Mouse (Mus musculus) forebrain, embryonic 13.5 days (tissue): ENCODE measurements at regions not wholly inside any gene's neighbourhood (a gene's known extent, or its start where the extent isn't known, plus 50 kb on each side); places are given as distances from the start of the nearest gene placed in this dataset.
A peak's percentile ranks its signal among the peaks of the same experiment; 100 is the strongest.

Experiments used
- ATAC-seq: fragments of 200-750 bp; cut with Nextera tagmentation; 2 replicates; pipeline ENCODE4 v1.8.0; 2017
- H3K27ac ChIP-seq: fragments of 300-500 bp; sonication (generic); 2 replicates; pipeline ENCODE4 v1.5.1; 2015; ENCODE audit warnings: inconsistent platforms, mild to moderate bottlenecking, moderate library complexity
- H3K27me3 ChIP-seq: fragments of 300-500 bp; sonication (generic); 2 replicates; pipeline ENCODE4 v1.6.1; 2015; ENCODE audit warnings: mild to moderate bottlenecking, inconsistent platforms
- H3K36me3 ChIP-seq: fragments of 300-500 bp; sonication (generic); 2 replicates; pipeline ENCODE4 v1.6.1; 2015; ENCODE audit warnings: mild to moderate bottlenecking, inconsistent platforms; ENCODE audit not compliant: poor library complexity, severe bottlenecking
- H3K4me1 ChIP-seq: fragments of 300-500 bp; sonication (generic); 2 replicates; pipeline ENCODE4 v1.6.1; 2015; ENCODE audit warnings: inconsistent platforms
- H3K4me2 ChIP-seq: fragments of 300-500 bp; sonication (generic); 2 replicates; pipeline ENCODE4 v1.6.1; 2015; ENCODE audit warnings: inconsistent platforms, mild to moderate bottlenecking, moderate library complexity
- H3K4me3 ChIP-seq: fragments of 300-500 bp; sonication (generic); 2 replicates; pipeline ENCODE4 v1.5.1; 2015; ENCODE audit warnings: mild to moderate bottlenecking, inconsistent platforms
- H3K9ac ChIP-seq: fragments of 300-500 bp; sonication (generic); 2 replicates; pipeline ENCODE4 v1.6.1; 2015; ENCODE audit warnings: mild to moderate bottlenecking, inconsistent platforms
- H3K9me3 ChIP-seq: fragments of 300-500 bp; sonication (generic); replicated peaks from 2 replicates; pipeline ENCODE4 v1.6.1; 2016; ENCODE audit warnings: inconsistent platforms
- WGBS: fragments of 180-500 bp; shearing (Covaris S2); methylation state at CpG from one replicate; pipeline ENCODE4 v1.1.7; 2015; 5-methylcytosine and 5-hydroxymethylcytosine counted together

DNA sequence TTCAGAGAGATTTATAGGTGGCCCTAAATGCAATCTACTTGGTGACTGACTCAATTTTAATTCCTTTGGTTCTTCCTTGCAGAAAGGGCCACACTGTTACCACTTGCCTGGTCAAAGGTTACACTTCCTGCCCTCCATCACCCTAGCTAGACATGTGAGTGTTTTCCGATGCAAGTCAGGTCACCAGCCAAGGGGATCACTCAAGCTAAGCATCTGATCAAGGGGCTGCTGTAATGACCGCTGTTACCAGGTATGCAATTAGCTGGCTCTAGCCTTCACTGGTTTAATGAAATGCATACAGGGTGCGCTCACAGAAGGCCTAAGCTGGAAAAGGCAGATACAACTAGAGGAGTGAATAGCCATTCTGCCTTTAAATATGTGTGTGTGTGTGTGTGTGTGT lies 105.1 kb downstream of the Mtx2 start:
- 66% methylated on average over 3 of the region's 3 CpGs for WGBS
- Histone ChIP-seq H3K4me2 (no peak overlapping the region), H3K36me3 (no peaks in the 10 kb centered on the region), H3K9me3 (no peaks in the 10 kb centered on the region), H3K27ac (no peak overlapping the region), H3K4me3 (no peak overlapping the region), H3K9ac (no peak overlapping the region), H3K27me3 (no peaks in the 10 kb centered on the region), H3K4me1 (no peaks in the 10 kb centered on the region)
- ATAC-seq: no peak

DNA sequence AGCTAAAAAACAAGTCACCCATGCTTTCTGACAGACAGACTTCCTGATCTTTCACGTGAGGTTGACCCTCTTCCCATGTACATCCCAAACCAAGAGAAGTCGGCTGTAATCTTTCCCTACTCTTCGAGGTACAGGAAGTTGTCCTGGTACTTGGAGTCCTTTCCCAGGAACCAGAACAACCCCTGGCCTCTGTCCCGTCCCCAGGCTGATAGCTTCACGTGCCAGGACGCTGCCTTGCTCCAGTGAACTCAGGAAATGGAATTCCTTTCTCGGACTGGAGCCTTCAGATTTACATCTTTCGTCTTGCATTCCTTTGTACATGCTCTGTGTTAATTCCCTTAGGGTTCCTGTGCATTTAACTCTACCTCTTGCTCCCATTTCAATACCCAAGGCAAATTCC lies 107.6 kb downstream of the Mtx2 start:
- WGBS: 51% methylated on average over 8 of the region's 8 CpGs
- Histone ChIP-seq H3K4me1 (no peaks in the 10 kb centered on the region), H3K4me3 (no peak overlapping the region), H3K27me3 (no peaks in the 10 kb centered on the region), H3K9me3 (no peaks in the 10 kb centered on the region), H3K9ac (no peak overlapping the region), H3K27ac (no peak overlapping the region), H3K4me2 (no peak overlapping the region), H3K36me3 (no peaks in the 10 kb centered on the region)
- ATAC-seq: no peak

DNA sequence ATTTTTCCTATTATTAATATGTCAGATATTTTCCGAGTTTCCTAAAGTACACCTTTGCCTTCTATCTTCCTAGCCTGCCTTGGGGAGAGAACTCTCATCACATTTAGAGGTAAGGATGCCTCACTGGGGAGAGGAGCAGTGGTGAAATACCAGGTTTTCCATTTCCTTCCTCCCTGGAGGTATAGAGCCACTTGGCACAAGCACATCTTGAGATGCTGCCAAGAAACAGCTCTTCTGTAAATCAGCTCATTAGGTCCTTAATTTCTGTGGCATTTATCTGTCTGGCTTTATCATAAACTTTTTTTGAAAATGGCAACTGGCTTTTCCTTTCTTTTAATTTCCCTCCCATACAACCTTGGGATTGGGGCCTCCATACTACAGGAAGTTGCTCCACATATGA lies 108.2 kb downstream of the Mtx2 start:
- no peak overlapping the region for H3K4me2 ChIP-seq
- H3K27ac ChIP-seq: no peak overlapping the region
- H3K9ac ChIP-seq: no peak overlapping the region
- ATAC-seq: no peak
- no peaks in the 10 kb centered on the region for H3K27me3 ChIP-seq
- no peak overlapping the region for H3K4me3 ChIP-seq
- H3K9me3 ChIP-seq: no peaks in the 10 kb centered on the region
- WGBS: 90% methylated on average over 1 of the region's 1 CpGs
- H3K36me3 ChIP-seq: no peaks in the 10 kb centered on the region
- no peaks in the 10 kb centered on the region for H3K4me1 ChIP-seq

DNA sequence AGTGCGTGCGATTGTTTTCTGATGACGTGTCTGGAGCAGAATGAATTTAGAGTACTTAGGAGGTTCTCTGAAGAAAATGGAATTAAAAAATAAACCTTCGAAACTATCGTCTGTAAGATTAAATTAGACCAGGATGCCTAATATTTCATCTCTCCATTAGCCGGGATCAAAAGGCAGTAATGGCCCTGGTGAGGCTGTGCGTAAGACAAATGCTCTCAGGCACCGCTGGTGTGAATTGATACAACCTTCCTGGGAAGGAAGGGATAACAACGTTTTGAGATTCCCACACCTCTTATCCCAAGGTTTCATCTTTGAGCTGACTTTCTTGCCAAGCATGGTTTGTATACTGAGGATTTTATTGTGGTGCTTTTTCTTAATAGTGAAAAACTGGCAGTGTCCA lies 113.1 kb downstream of the Mtx2 start:
- Histone ChIP-seq H3K9me3 (no peaks in the 10 kb centered on the region), H3K27ac (no peak overlapping the region), H3K4me1 (no peaks in the 10 kb centered on the region), H3K36me3 (no peaks in the 10 kb centered on the region), H3K4me3 (no peak overlapping the region), H3K4me2 (no peak overlapping the region), H3K27me3 (no peaks in the 10 kb centered on the region), H3K9ac (no peak overlapping the region)
- 72% methylated on average over 9 of the region's 9 CpGs for WGBS
- ATAC-seq: no peak

DNA sequence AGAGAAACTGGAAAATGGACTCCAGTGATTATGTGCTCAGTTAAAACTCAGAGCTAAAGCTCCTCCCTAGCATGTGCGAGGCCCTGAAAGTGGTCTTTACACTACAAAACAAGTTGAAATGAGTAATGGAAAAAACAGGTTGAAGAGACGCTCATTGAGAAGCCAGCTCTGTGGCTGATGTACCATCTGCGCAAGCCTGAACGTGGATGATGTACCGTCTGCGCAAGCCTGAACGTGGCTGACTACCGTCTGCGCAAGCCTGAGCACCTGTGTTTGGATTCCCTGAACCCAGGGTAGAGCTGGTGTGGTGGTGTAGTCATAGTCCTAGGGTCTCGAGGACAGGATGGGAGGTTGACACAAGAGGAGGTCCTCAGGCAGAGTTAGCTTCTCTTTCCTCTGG lies 116.4 kb downstream of the Mtx2 start:
- H3K27me3 ChIP-seq: no peaks in the 10 kb centered on the region
- no peak overlapping the region for H3K4me2 ChIP-seq
- H3K4me3 ChIP-seq: no peak overlapping the region
- H3K27ac ChIP-seq: no peak overlapping the region
- no peaks in the 10 kb centered on the region for H3K9me3 ChIP-seq
- no peaks in the 10 kb centered on the region for H3K4me1 ChIP-seq
- H3K9ac ChIP-seq: no peak overlapping the region
- 94% methylated on average over 10 of the region's 10 CpGs for WGBS
- H3K36me3 ChIP-seq: no peaks in the 10 kb centered on the region
- no peak for ATAC-seq

DNA sequence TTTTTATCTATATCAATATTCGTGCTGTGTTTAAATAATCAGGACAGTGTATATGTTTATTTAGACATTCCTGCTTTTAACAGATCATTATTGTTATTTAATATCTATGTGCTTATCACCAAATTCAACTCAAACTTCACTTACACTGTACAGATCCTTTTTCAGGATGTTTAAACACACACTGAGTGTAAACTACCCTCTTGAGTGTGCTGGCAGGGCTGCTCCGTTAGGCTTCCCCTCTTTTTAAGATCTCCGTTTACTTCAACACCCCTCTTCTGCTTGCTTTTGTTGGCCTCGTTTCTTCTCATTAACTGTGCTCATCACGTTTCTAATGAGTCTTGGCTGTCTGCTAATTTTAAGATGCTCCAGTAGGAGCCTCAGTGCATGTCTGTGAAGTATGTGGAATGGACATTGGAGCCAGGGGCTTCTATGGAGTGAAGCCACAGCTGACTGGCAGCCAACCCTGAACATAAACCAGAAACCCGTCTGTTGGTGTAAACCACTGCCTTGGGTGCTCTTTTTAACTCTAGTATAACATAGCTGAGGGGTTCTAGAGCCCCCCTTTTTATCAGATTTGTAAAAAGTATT lies 117.1 kb downstream of the Mtx2 start:
- H3K9ac ChIP-seq: no peak overlapping the region
- 0 out of 2 replicates have a peak, but pooled peaks cover 2% of the 10 kb centered on the region for H3K27me3 ChIP-seq
- no peaks in the 10 kb centered on the region for H3K4me1 ChIP-seq
- 0 out of 2 replicates have a peak, but pooled peaks have one; percentile 19 for ATAC-seq
- H3K9me3 ChIP-seq: no peaks in the 10 kb centered on the region
- H3K36me3 ChIP-seq: no peaks in the 10 kb centered on the region
- H3K4me2 ChIP-seq: no peak overlapping the region
- no peak overlapping the region for H3K4me3 ChIP-seq
- H3K27ac ChIP-seq: no peak overlapping the region
- 46% methylated on average over 6 of the region's 6 CpGs for WGBS

DNA sequence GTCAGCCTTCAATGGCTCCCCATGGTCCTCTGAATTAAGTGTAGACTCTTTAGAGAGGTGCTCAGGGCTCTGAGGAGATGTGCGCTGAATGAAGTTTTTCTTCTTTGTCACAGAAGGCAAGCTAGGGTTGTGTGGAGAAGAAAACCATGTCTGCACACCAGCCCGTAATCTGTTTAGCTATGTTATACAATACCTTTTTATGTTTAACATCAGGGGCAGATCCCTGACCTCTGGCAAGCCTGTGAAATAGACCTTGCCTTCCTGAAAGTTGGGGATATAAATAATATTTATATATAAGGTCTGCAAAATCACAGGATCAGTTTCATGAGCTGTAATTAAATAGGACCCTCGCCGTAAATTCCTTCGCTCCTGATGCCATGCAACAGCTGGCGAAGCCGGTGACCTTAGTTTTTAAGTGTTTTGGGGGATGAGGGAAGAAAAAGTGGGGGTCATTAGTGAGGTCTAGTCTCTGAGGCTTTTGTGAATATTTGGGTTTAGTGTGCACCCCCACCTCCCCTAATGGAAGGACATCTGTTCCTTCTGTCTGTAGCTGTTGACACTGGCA lies 119.7 kb downstream of the Mtx2 start:
- no peaks in the 10 kb centered on the region for H3K36me3 ChIP-seq
- 0 out of 2 replicates have a peak, but pooled peaks cover 5% of the 10 kb centered on the region for H3K27me3 ChIP-seq
- ATAC-seq: no peak
- H3K9me3 ChIP-seq: no peaks in the 10 kb centered on the region
- H3K4me2 ChIP-seq: no peak overlapping the region
- no peaks in the 10 kb centered on the region for H3K4me1 ChIP-seq
- no peak overlapping the region for H3K27ac ChIP-seq
- 86% methylated on average over 7 of the region's 7 CpGs for WGBS
- no peak overlapping the region for H3K4me3 ChIP-seq
- H3K9ac ChIP-seq: no peak overlapping the region

DNA sequence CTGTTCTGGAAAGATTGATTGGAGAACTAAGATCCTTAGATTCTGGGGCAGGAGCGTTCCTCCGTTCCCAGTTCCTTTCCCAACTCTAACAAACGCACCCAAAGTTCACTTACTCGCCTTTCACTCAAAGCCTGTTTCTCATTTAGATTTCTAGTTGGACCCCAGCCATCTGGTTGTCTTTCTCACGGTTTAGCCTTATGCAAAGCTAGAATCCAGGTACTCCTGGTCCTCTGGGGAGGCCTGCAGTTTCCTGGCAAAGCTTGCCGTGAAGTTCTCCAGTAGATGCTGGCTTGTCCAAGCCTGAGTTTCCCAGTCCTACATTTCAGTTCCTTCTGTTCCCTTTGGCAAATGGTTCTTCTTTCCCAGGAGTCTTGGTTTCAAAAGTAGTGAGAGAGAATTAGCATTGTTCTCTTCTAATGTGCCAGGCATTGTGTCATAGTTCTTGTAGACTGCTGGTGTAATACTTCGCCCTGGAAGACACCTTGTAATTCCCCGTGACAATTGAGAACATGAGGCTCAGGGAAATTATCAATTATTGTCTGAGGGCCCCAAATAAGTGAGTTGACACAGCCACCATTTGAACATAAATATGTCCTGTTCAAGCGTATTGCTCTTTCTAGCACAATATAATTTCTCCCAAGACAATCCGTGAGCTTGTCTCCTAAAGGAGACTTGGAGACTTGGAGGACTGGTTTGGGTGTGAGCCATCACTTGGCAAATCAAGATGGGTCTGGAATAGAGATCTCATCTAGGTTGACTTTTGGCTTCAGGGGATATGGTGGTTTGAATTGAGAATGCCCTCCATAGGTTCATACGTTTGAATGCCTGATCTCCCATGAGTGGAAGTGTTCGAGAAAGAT lies 126.0 kb downstream of the Mtx2 start:
- Histone ChIP-seq H3K4me1 (no peaks in the 10 kb centered on the region), H3K27me3 (0 out of 2 replicates have a peak, but pooled peaks cover 5% of the 10 kb centered on the region), H3K4me2 (no peak overlapping the region), H3K9me3 (no peaks in the 10 kb centered on the region), H3K36me3 (no peaks in the 10 kb centered on the region), H3K9ac (no peak overlapping the region), H3K4me3 (no peak overlapping the region), H3K27ac (no peak overlapping the region)
- no peak for ATAC-seq
- 86% methylated on average over 12 of the region's 12 CpGs for WGBS

DNA sequence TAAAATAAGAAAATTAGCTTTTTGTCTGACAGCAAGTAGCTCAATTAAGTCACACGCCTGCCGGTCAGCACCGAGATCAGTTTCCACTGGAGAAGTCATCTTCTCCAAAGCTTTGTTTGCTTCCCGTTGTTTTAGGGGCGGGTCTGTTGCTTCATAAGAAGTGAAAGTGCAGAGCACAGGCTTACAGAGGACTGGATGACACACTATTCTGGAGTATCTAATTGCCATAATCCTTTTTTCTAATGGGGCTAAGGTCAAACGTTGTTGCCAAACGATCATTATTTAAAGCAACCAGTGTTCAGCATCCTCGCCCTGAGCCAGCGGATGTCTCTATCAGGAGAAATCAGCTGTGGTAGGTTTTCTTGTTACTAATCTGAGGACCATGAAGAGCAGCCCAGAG lies 128.5 kb downstream of the Mtx2 start:
- no peak for ATAC-seq

DNA sequence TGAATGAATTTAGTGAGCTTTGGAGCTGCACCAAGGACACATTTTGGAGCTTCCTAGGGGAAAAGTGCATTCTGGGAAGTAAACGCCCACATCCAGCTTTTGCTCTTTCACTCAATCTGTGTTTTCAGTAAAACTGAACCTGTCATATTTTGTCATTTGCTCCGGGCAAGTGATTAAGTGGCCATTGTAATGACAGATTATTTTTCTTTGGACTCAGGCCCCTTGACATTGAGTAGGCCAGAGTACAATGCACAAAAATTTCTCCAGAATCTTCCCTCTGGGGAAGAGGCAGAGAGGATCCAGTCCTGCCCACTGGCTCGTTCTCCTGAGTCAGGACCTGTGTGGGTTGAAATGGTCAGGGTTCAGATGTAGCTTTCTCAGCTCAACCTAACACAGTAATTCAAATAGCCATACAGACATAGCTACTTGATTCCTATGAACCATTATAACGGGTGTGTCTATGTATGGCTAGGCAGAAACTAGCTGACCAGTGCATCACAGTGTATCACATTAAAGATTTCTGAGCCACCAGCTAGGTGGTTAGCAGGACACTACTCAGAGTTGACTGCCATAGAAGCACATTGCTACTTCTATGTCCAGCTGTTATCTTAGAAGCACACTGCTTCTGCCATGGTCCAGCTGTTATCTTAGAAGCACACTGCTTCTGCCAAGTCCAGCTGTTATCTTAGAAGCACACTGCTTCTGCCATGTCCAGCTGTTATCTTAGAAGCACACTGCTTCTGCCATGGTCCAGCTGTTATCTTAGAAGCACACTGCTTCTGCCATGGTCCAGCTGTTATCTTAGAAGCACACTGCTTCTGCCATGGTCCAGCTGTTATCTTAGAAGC lies 129.9 kb downstream of the Mtx2 start:
- Histone ChIP-seq H3K4me2 (no peak overlapping the region), H3K4me3 (no peak overlapping the region), H3K36me3 (no peaks in the 10 kb centered on the region), H3K27me3 (no peaks in the 10 kb centered on the region), H3K4me1 (no peaks in the 10 kb centered on the region), H3K9ac (no peak overlapping the region), H3K27ac (no peak overlapping the region), H3K9me3 (no peaks in the 10 kb centered on the region)
- WGBS: 85% methylated on average over 4 of the region's 4 CpGs
- no peak for ATAC-seq

More for the DNA sequence above, 128.5 kb downstream of the Mtx2 start:
- Histone ChIP-seq H3K9me3 (no peaks in the 10 kb centered on the region), H3K4me3 (no peak overlapping the region), H3K4me2 (no peak overlapping the region), H3K27ac (no peak overlapping the region), H3K36me3 (no peaks in the 10 kb centered on the region), H3K27me3 (no peaks in the 10 kb centered on the region), H3K4me1 (no peaks in the 10 kb centered on the region), H3K9ac (no peak overlapping the region)
- 63% methylated on average over 9 of the region's 9 CpGs for WGBS

DNA sequence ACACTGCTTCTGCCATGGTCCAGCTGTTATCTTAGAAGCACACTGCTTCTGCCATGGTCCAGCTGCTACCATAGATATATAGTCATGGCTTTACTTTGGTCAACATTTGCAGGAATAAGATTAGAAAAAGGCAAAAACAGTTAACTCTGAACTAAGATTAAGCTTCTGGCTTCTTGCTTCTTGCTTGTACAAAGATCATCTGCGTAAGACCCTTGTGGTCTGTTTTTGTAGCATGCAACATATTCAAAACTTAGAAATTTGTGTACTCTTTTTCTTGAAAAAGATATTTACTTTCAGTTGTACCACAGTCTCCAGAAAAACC lies 130.5 kb downstream of the Mtx2 start:
- Histone ChIP-seq H3K27ac (no peak overlapping the region), H3K4me1 (no peaks in the 10 kb centered on the region), H3K27me3 (no peaks in the 10 kb centered on the region), H3K4me2 (no peak overlapping the region), H3K9me3 (no peaks in the 10 kb centered on the region), H3K4me3 (no peak overlapping the region), H3K36me3 (no peaks in the 10 kb centered on the region), H3K9ac (no peak overlapping the region)
- ATAC-seq: no peak
- WGBS: 94% methylated on average over 1 of the region's 1 CpGs

DNA sequence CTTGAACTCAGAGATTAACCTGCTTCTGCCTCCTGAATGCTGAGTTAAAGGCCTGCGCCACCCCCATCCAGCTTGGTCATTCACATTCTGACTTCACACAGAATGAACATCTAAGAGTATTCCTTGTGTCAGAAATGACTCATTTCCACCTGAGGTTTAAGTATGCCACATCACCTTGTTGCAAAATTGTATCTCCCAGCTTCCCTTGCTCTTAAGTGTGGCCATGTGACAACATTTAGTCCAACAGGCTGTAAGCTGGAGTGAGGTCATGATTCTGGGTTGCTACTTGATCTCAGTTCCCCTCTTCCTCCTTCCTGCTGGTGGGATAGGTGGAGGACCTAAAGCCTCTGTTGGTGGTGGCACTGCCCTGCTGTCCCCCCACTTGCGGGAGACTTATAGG lies 131.0 kb downstream of the Mtx2 start:
- Histone ChIP-seq H3K4me1 (no peaks in the 10 kb centered on the region), H3K9me3 (no peaks in the 10 kb centered on the region), H3K4me3 (no peak overlapping the region), H3K4me2 (no peak overlapping the region), H3K36me3 (no peaks in the 10 kb centered on the region), H3K27me3 (no peaks in the 10 kb centered on the region), H3K9ac (no peak overlapping the region), H3K27ac (no peak overlapping the region)
- 90% methylated on average over 2 of the region's 2 CpGs for WGBS
- no peak for ATAC-seq
